Mouse (Mus musculus): ENCODE measurements around the gene Rtn3. TPM values are rescaled to one million over a fixed set of nuclear protein-coding genes. Genes with fewer than 3 reads are reported as not detected.
A peak's percentile ranks its signal among the peaks of the same experiment; 100 is the strongest.

The Rtn3 gene
- polyA plus RNA-seq, 1 experiment = 71.7 TPM

DNA sequence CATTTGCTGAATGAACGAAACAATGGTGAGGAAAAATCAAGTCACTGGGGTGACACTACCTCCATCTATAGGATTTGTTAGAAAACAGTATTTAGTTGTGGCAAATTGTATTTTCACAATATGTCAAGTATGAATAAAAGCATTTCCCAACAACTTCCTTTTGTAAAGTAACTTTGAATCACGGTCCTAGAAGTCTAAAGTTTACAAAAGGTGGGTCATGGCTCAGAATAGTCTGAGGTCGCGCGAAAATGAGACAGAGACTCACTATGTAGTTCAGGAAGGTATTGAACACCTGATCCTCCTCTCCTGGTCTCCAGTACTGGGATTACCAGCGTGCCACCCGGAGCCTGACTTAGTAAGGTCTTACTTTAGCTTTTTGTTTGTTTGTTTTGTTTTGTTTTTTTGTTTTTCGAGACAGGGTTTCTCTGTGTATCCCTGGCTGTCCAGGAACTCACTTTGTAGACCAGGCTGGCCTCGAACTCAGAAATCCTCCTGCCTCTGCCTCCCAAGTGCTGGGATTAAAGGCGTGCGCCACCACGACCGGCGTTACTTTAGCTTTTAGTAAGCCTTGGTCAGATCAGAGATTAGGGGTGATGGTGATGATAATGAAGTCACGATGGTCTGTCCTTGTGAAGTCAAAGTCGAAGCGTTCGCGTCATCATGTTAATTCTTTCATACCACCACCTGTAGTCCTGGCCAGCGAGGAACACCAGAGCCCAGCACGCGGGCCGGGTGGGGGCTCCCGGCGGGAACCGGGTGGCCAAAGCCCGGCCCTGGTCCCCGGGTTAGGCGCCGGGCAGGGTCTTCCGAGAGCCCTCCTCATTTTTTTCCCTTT, 10.5 kb upstream of the Rtn3 start, which contains the start of gene Atl3:
Gene Atl3, plus strand, starts transcription at position 689 of the 835 bp plus-strand sequence.
- Histone ChIP-seq H3ac (ENCODE audit: control insufficient read depth, insufficient read length, low read depth) (peak within 1 kb of the TSS; percentile 91), H3K36me3 (ENCODE audit: control insufficient read depth, insufficient read depth) (peaks cover 3% of the 10 kb centered on the region), H3K27me3 (ENCODE audit: control insufficient read depth, insufficient read depth, insufficient read length) (no peaks in the 10 kb centered on the region), H3K79me3 (ENCODE audit: low read depth) (peaks cover 23% of the 10 kb centered on the region), H3K4me3 (ENCODE audit: insufficient read depth, poor library complexity, severe bottlenecking) (peak within 1 kb of the TSS; percentile 59), H3K79me2 (ENCODE audit: control insufficient read depth, insufficient read depth) (peaks cover 41% of the 10 kb centered on the region)
- no peak for TF ChIP-seq MYOD1 (IDR thresholded peaks at IDR 0.05; ENCODE audit: control insufficient read depth, insufficient read length, low read depth)
- no peak for TF ChIP-seq USF1 (IDR thresholded peaks at IDR 0.05; ENCODE audit: low read depth)
- no peak for TF ChIP-seq CTCF (IDR thresholded peaks at IDR 0.05; ENCODE audit: control insufficient read depth, insufficient read depth, insufficient read length)
- no peak for TF ChIP-seq MYOG (IDR thresholded peaks at IDR 0.05; ENCODE audit: control insufficient read depth, extremely low read depth, insufficient read length)
- no peak for TF ChIP-seq CEBPB (IDR thresholded peaks at IDR 0.05; ENCODE audit: low read depth)
- TF ChIP-seq FOSL1 (IDR thresholded peaks at IDR 0.05; ENCODE audit: insufficient read depth, low read length, poor library complexity, severe bottlenecking) = no peak
- no peak for TF ChIP-seq MAX (IDR thresholded peaks at IDR 0.05)

DNA sequence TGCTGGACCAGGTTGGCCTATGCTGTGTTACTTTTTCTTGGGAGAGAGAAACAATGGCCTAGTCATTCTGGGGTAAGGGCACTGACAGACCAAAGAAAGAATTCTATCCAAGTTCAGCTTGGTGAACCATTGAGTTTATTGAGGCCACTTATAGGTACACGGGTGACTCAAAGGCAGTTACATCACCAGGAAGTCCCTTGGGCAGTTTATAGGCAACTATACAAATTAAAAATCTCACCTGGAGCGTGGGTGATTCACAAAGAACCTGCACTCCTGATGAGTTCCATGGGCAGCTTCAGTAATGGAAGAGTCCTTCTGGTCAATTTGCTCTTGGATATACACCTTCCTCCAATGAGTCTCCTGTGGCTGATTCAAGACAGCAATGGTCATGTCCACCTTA, 9.6 kb upstream of the Rtn3 start:
- TF ChIP-seq USF1 (IDR thresholded peaks at IDR 0.05; ENCODE audit: low read depth) = no peak
- no peak for TF ChIP-seq MYOG (IDR thresholded peaks at IDR 0.05; ENCODE audit: control insufficient read depth, extremely low read depth, insufficient read length)
- TF ChIP-seq MYOD1 (IDR thresholded peaks at IDR 0.05; ENCODE audit: control insufficient read depth, insufficient read length, low read depth) = no peak
- no peak for TF ChIP-seq CTCF (IDR thresholded peaks at IDR 0.05; ENCODE audit: control insufficient read depth, insufficient read depth, insufficient read length)
- TF ChIP-seq FOSL1 (IDR thresholded peaks at IDR 0.05; ENCODE audit: insufficient read depth, low read length, poor library complexity, severe bottlenecking) = no peak
- TF ChIP-seq CEBPB (IDR thresholded peaks at IDR 0.05; ENCODE audit: low read depth) = no peak
- TF ChIP-seq MAX (IDR thresholded peaks at IDR 0.05) = no peak
- Histone ChIP-seq H3K4me3 (ENCODE audit: insufficient read depth, poor library complexity, severe bottlenecking) (no peak overlapping the region), H3ac (ENCODE audit: control insufficient read depth, insufficient read length, low read depth) (no peak overlapping the region), H3K79me3 (ENCODE audit: low read depth) (peaks cover 19% of the 10 kb centered on the region), H3K36me3 (ENCODE audit: control insufficient read depth, insufficient read depth) (peaks cover 3% of the 10 kb centered on the region), H3K79me2 (ENCODE audit: control insufficient read depth, insufficient read depth) (peaks cover 32% of the 10 kb centered on the region), H3K27me3 (ENCODE audit: control insufficient read depth, insufficient read depth, insufficient read length) (no peaks in the 10 kb centered on the region)

DNA sequence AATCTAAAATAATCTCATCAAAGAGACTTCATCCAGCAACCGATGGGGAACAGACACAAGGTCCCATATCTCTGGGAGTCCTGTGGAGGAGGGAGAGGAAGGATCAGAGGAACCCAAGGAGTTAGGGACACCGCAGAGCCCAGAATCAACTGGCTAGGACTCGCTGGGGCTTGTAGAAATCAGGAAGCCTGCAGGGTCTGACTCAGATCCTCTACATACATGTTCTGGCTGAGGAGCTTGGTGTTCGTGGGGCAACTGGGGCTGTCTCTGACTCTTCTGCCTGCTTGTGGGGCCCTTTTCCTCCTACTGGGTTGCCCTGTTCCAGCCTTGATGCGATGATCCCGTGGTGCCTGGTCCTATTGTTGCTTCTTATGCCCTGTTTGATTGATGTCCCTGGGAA, 8.9 kb upstream of the Rtn3 start:
- peaks cover 1% of the 10 kb centered on the region for H3K36me3 ChIP-seq (ENCODE audit: control insufficient read depth, insufficient read depth)
- no peak overlapping the region for H3ac ChIP-seq (ENCODE audit: control insufficient read depth, insufficient read length, low read depth)
- H3K79me3 ChIP-seq (ENCODE audit: low read depth) = peaks cover 17% of the 10 kb centered on the region
- H3K27me3 ChIP-seq (ENCODE audit: control insufficient read depth, insufficient read depth, insufficient read length) = no peaks in the 10 kb centered on the region
- peaks cover 24% of the 10 kb centered on the region for H3K79me2 ChIP-seq (ENCODE audit: control insufficient read depth, insufficient read depth)
- no peak overlapping the region for H3K4me3 ChIP-seq (ENCODE audit: insufficient read depth, poor library complexity, severe bottlenecking)
- TF ChIP-seq MAX (IDR thresholded peaks at IDR 0.05) (no peak), CTCF (IDR thresholded peaks at IDR 0.05; ENCODE audit: control insufficient read depth, insufficient read depth, insufficient read length) (no peak), MYOG (IDR thresholded peaks at IDR 0.05; ENCODE audit: control insufficient read depth, extremely low read depth, insufficient read length) (no peak), CEBPB (IDR thresholded peaks at IDR 0.05; ENCODE audit: low read depth) (no peak), FOSL1 (IDR thresholded peaks at IDR 0.05; ENCODE audit: insufficient read depth, low read length, poor library complexity, severe bottlenecking) (no peak), USF1 (IDR thresholded peaks at IDR 0.05; ENCODE audit: low read depth) (no peak), MYOD1 (IDR thresholded peaks at IDR 0.05; ENCODE audit: control insufficient read depth, insufficient read length, low read depth) (no peak)

DNA sequence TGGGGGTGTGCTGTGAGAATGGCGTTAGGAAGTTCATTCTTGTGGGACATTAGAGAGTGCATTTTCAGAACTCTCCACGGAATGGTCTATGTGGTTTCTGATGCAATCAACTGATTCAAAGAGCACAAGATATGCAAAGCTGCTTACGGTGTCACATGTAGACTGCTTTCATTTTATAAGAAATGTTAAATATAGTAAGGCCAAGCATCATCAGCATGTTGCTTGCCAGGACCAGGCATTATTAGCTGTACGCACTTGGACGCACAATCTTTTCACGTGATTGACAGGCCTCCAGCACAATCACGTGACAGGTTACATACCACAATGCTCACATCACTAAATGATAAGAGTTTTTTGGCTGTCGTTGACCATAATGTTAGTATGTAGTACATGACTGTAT, 4.6 kb upstream of the Rtn3 start:
- Histone ChIP-seq H3K79me3 (ENCODE audit: low read depth) (no peaks in the 10 kb centered on the region), H3K27me3 (ENCODE audit: control insufficient read depth, insufficient read depth, insufficient read length) (no peaks in the 10 kb centered on the region), H3K79me2 (ENCODE audit: control insufficient read depth, insufficient read depth) (peaks cover under 1% of the 10 kb centered on the region), H3ac (ENCODE audit: control insufficient read depth, insufficient read length, low read depth) (no peak overlapping the region), H3K36me3 (ENCODE audit: control insufficient read depth, insufficient read depth) (no peaks in the 10 kb centered on the region), H3K4me3 (ENCODE audit: insufficient read depth, poor library complexity, severe bottlenecking) (no peak overlapping the region)
- no peak for TF ChIP-seq FOSL1 (IDR thresholded peaks at IDR 0.05; ENCODE audit: insufficient read depth, low read length, poor library complexity, severe bottlenecking)
- no peak for TF ChIP-seq MYOG (IDR thresholded peaks at IDR 0.05; ENCODE audit: control insufficient read depth, extremely low read depth, insufficient read length)
- TF ChIP-seq MYOD1 (IDR thresholded peaks at IDR 0.05; ENCODE audit: control insufficient read depth, insufficient read length, low read depth) = no peak
- peak; percentile 54 for TF ChIP-seq USF1 (IDR thresholded peaks at IDR 0.05; ENCODE audit: low read depth)
- TF ChIP-seq MAX (IDR thresholded peaks at IDR 0.05) = no peak
- no peak for TF ChIP-seq CTCF (IDR thresholded peaks at IDR 0.05; ENCODE audit: control insufficient read depth, insufficient read depth, insufficient read length)
- no peak for TF ChIP-seq CEBPB (IDR thresholded peaks at IDR 0.05; ENCODE audit: low read depth)

DNA sequence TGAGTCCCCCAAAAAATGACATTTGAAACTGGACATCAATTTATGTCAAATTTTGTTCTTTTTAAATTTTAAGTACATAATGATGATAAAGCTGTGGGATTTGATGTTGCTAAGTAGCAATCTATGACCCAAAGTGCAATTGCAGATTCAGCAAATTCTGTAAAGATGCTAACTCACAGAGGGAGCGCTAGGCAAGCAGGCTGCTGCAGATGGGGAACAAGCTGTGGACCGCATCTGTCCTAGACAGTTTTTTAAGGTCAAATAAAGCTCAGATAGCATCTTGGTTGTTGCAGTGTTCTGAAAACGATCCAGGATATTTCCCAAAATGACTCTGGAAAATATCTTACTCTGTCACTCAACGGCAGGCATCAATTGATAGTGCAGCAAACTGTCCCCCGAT, 995 bp upstream of the Rtn3 start:
- Histone ChIP-seq H3K79me3 (ENCODE audit: low read depth) (peaks cover 33% of the 10 kb centered on the region), H3K79me2 (ENCODE audit: control insufficient read depth, insufficient read depth) (peaks cover 37% of the 10 kb centered on the region), H3K27me3 (ENCODE audit: control insufficient read depth, insufficient read depth, insufficient read length) (no peaks in the 10 kb centered on the region), H3K36me3 (ENCODE audit: control insufficient read depth, insufficient read depth) (no peaks in the 10 kb centered on the region), H3K4me3 (ENCODE audit: insufficient read depth, poor library complexity, severe bottlenecking) (peak overlapping the region; percentile 15), H3ac (ENCODE audit: control insufficient read depth, insufficient read length, low read depth) (no peak overlapping the region)
- no peak for TF ChIP-seq MYOG (IDR thresholded peaks at IDR 0.05; ENCODE audit: control insufficient read depth, extremely low read depth, insufficient read length)
- TF ChIP-seq CTCF (IDR thresholded peaks at IDR 0.05; ENCODE audit: control insufficient read depth, insufficient read depth, insufficient read length) = no peak
- no peak for TF ChIP-seq MYOD1 (IDR thresholded peaks at IDR 0.05; ENCODE audit: control insufficient read depth, insufficient read length, low read depth)
- TF ChIP-seq USF1 (IDR thresholded peaks at IDR 0.05; ENCODE audit: low read depth) = no peak
- TF ChIP-seq FOSL1 (IDR thresholded peaks at IDR 0.05; ENCODE audit: insufficient read depth, low read length, poor library complexity, severe bottlenecking) = no peak
- no peak for TF ChIP-seq MAX (IDR thresholded peaks at IDR 0.05)
- no peak for TF ChIP-seq CEBPB (IDR thresholded peaks at IDR 0.05; ENCODE audit: low read depth)

Data from C2C12 (cell line).